Comparison of ENCODE assay signal across 25 mouse cellular contexts in genomic region chr14:113317023-113317422, GRCm38 (mm10).
"Had no signal": no experiment of that assay in that cellular context is flagged by ENCODE, and none has a peak within 500 bp of the region (broad histone marks: within the 10 kb centered on the region; RNA-seq: fewer than 3 reads in every experiment).

No protein-coding gene starts in this region.

- H3K4me1 ChIP-seq: embryonic facial prominence, embryonic 10.5 days; embryonic facial prominence, embryonic 12.5 days; embryonic facial prominence, embryonic 13.5 days; embryonic facial prominence, embryonic 15.5 days; forebrain, embryonic 10.5 days; forebrain, embryonic 12.5 days; forebrain, embryonic 13.5 days; forebrain, embryonic 15.5 days had no signal

- H3K9ac ChIP-seq: embryonic facial prominence, embryonic 12.5 days; embryonic facial prominence, embryonic 13.5 days; embryonic facial prominence, embryonic 15.5 days; forebrain, embryonic 12.5 days; forebrain, embryonic 13.5 days; forebrain, embryonic 15.5 days; forebrain, postnatal 0 days had no signal

- H3K4me3 ChIP-seq: embryonic facial prominence, embryonic 10.5 days; embryonic facial prominence, embryonic 12.5 days; embryonic facial prominence, embryonic 13.5 days; embryonic facial prominence, embryonic 15.5 days; erythroblast, embryonic 14.5 days; forebrain, embryonic 10.5 days; forebrain, embryonic 12.5 days; forebrain, embryonic 13.5 days; forebrain, embryonic 15.5 days; gastrocnemius, adult 2 months; heart, adult 2 months had no signal

- H3K27ac ChIP-seq: embryonic facial prominence, embryonic 10.5 days; embryonic facial prominence, embryonic 12.5 days; embryonic facial prominence, embryonic 13.5 days; embryonic facial prominence, embryonic 15.5 days; forebrain, embryonic 10.5 days; forebrain, embryonic 12.5 days; forebrain, embryonic 13.5 days; forebrain, embryonic 15.5 days; gastrocnemius, adult 2 months; heart, adult 2 months had no signal

- H3K36me3 ChIP-seq: embryonic facial prominence, embryonic 10.5 days; embryonic facial prominence, embryonic 12.5 days; embryonic facial prominence, embryonic 13.5 days; embryonic facial prominence, embryonic 15.5 days; forebrain, embryonic 10.5 days; forebrain, embryonic 12.5 days; forebrain, embryonic 15.5 days had no signal

- DNase-seq: cerebellum, adult 9-10 months; cerebellum, adult 9-11 months; cerebellum, postnatal 10 days; cerebellum, postnatal 14 days; cerebellum, postnatal 25 days; cerebellum, postnatal 36 days; embryo, embryonic 11 days; forebrain, postnatal 0 days; gastrocnemius, adult 2 months; gastrocnemius, postnatal 10 days; gastrocnemius, postnatal 14 days; gastrocnemius, postnatal 25 days; gastrocnemius, postnatal 36 days; heart, adult 11 months; heart, adult 18-20 months; heart, adult 2 months had no signal

- H3K27me3 ChIP-seq: embryonic facial prominence, embryonic 12.5 days; embryonic facial prominence, embryonic 13.5 days; embryonic facial prominence, embryonic 15.5 days; forebrain, embryonic 12.5 days; forebrain, embryonic 13.5 days; forebrain, embryonic 15.5 days had no signal

- H3K9me3 ChIP-seq: embryonic facial prominence, embryonic 10.5 days; embryonic facial prominence, embryonic 12.5 days; embryonic facial prominence, embryonic 13.5 days; embryonic facial prominence, embryonic 15.5 days; forebrain, embryonic 10.5 days; forebrain, embryonic 12.5 days; forebrain, embryonic 13.5 days; forebrain, embryonic 15.5 days had no signal
